Mouse (Mus musculus) intestine, embryonic 14.5 days (tissue): ENCODE measurements at regions not wholly inside any gene's neighbourhood (a gene's known extent, or its start where the extent isn't known, plus 50 kb on each side); places are given as distances from the start of the nearest gene placed in this dataset.
A peak's percentile ranks its signal among the peaks of the same experiment; 100 is the strongest.

Source experiments
- ATAC-seq: fragments of 200-750 bp; cut with Nextera tagmentation; replicated peaks from 2 replicates; pipeline ENCODE4 v1.8.0; 2017; ENCODE audit warnings: low read depth, moderate number of reproducible peaks, moderate TSS enrichment, moderate library complexity; ENCODE audit not compliant: low FRiP score, low TSS enrichment
- DNase-seq: peaks from one replicate; pipeline ENCODE4 v3.0.0-alpha.2; 2018; ENCODE audit warnings: low spot score
- H3K27ac ChIP-seq: fragments of 300-500 bp; sonication (generic); 2 replicates; pipeline ENCODE4 v1.5.1; 2014; ENCODE audit warnings: low read depth, mild to moderate bottlenecking, control low read depth
- H3K27me3 ChIP-seq: fragments of 300-500 bp; sonication (generic); replicated peaks from 2 replicates; pipeline ENCODE4 v1.6.1; 2014; ENCODE audit warnings: low read length, control low read depth; ENCODE audit not compliant: control insufficient read depth, insufficient read depth
- H3K36me3 ChIP-seq: fragments of 300-500 bp; sonication (generic); 2 replicates; pipeline ENCODE4 v1.6.1; 2014; ENCODE audit warnings: low read length, control low read depth; ENCODE audit not compliant: control insufficient read depth, insufficient read depth
- H3K4me1 ChIP-seq: fragments of 300-500 bp; sonication (generic); replicated peaks from 2 replicates; pipeline ENCODE4 v1.6.1; 2014; ENCODE audit warnings: low read length, control low read depth, mixed read lengths; ENCODE audit not compliant: control insufficient read depth, insufficient read depth
- H3K4me2 ChIP-seq: fragments of 300-500 bp; sonication (generic); 2 replicates; pipeline ENCODE4 v1.6.1; 2014; ENCODE audit warnings: low read length
- H3K4me3 ChIP-seq: fragments of 300-500 bp; sonication (generic); 2 replicates; pipeline ENCODE4 v1.5.1; 2014; ENCODE audit warnings: low read depth, low read length, control low read depth, mixed read lengths
- H3K9ac ChIP-seq: fragments of 300-500 bp; sonication (generic); 2 replicates; pipeline ENCODE4 v1.6.1; 2014; ENCODE audit warnings: mild to moderate bottlenecking, low read length
- H3K9me3 ChIP-seq: fragments of 300-500 bp; sonication (generic); 2 replicates; pipeline ENCODE4 v1.6.1; 2016; ENCODE audit warnings: low read length, control low read depth; ENCODE audit not compliant: control insufficient read depth
- WGBS: fragments of 180-500 bp; shearing (Covaris S2); extraction: QIAGEN DNeasy Blood & Tissue Kit; methylation state at CpG from one replicate; pipeline ENCODE4 v1.1.7; 2014; 5-methylcytosine and 5-hydroxymethylcytosine counted together

GRCm38 (mm10) chr10:118628000-118628399 lies 187.2 kb downstream of the Ifng start:
- no peak for ATAC-seq
- H3K36me3 ChIP-seq, result no peaks in the 10 kb centered on the region
- H3K27me3 ChIP-seq, result no peaks in the 10 kb centered on the region
- no peaks in the 10 kb centered on the region for H3K9me3 ChIP-seq
- H3K9ac ChIP-seq, result no peak overlapping the region
- no peak overlapping the region for H3K4me2 ChIP-seq
- no peak overlapping the region for H3K27ac ChIP-seq
- H3K4me1 ChIP-seq, result 0 out of 2 replicates have a peak, but pooled peaks cover 2% of the 10 kb centered on the region
- DNase-seq, result no peak
- WGBS, result 89% methylated on average over 6 of the region's 6 CpGs
- no peak overlapping the region for H3K4me3 ChIP-seq

DNA sequence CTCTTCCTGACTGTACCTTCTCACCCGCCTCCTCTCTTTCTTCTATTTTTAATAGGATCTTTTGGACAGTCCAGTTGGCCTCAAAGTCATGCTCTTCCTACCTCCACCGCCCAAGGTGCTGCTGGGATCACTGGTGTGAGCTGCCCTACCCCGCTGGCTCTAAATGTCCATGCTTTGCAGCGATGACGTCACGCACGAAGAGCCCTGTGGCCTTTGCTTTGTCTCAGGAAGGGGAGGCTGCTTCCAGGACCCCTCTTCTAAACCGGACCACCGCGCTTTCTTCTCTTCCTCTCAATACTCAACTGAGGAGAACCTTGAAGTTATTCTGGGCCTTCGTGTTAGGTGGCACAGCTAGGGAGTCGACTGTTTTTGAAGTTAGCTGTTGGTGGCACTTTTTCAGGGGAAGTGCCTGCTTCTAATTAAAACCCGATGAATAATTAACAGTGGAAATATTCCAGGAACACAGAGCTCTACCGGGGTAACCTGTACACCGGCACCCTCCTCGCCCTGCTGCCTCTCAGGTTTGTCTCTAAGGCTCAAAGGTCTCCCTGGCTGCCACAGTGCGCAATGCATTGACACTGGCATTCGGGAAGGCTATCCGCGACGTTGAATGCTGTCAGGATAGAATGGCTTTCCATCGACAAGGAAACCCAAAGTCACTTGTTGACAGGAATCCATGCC lies 188.7 kb downstream of the Ifng start:
- 92% methylated on average over 22 of the region's 22 CpGs for WGBS
- no peak for ATAC-seq
- H3K27ac ChIP-seq, result no peak overlapping the region
- DNase-seq, result no peak
- no peak overlapping the region for H3K9ac ChIP-seq
- no peak overlapping the region for H3K4me3 ChIP-seq
- no peaks in the 10 kb centered on the region for H3K36me3 ChIP-seq
- H3K27me3 ChIP-seq, result no peaks in the 10 kb centered on the region
- no peaks in the 10 kb centered on the region for H3K9me3 ChIP-seq
- H3K4me2 ChIP-seq, result no peak overlapping the region
- 0 out of 2 replicates have a peak, but pooled peaks cover 2% of the 10 kb centered on the region for H3K4me1 ChIP-seq

- no peak for DNase-seq
- H3K4me3 ChIP-seq, result no peak overlapping the region
- no peak overlapping the region for H3K27ac ChIP-seq
- no peaks in the 10 kb centered on the region for H3K36me3 ChIP-seq
- 62% methylated on average over 1 of the region's 1 CpGs for WGBS
- no peaks in the 10 kb centered on the region for H3K9me3 ChIP-seq
- no peaks in the 10 kb centered on the region for H3K27me3 ChIP-seq
- H3K9ac ChIP-seq, result no peak overlapping the region
- no peak; the same call in 1 of the 2 replicates for ATAC-seq
- 0 out of 2 replicates have a peak, but pooled peaks cover 2% of the 10 kb centered on the region for H3K4me1 ChIP-seq
- no peak overlapping the region for H3K4me2 ChIP-seq
These were observed 190.9 kb downstream of the Ifng start for GRCm38 (mm10) chr10:118631786-118632185.

DNA sequence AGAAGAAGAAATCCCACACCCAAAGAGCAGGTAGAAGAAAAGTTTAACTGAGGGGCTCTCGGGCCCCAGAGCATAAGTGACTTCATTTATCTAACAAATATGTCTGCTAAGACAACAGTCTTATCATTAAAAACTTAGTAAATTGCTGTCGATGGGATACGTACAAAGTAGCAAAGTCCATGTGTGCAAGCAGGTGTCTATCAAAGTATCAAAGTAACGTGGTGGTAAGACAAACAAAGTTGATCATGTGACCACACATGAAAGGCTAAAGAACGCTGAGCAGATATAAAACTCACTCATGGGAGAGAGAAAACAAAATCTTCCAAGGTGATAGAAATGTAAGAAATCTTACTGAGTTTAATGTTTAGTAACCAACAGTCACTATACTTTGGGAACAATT lies 191.3 kb downstream of the Ifng start:
- Histone ChIP-seq H3K4me3 (no peak overlapping the region), H3K4me2 (no peak overlapping the region), H3K27me3 (no peaks in the 10 kb centered on the region), H3K4me1 (0 out of 2 replicates have a peak, but pooled peaks cover 2% of the 10 kb centered on the region), H3K27ac (no peak overlapping the region), H3K36me3 (no peaks in the 10 kb centered on the region), H3K9ac (no peak overlapping the region), H3K9me3 (no peaks in the 10 kb centered on the region)
- 65% methylated on average over 5 of the region's 5 CpGs for WGBS
- DNase-seq (no peak), ATAC-seq (peak; percentile 76)

GRCm38 (mm10) chr10:118633429-118633828 lies 192.6 kb downstream of the Ifng start:
- 0 out of 2 replicates have a peak, but pooled peaks cover 2% of the 10 kb centered on the region for H3K4me1 ChIP-seq
- no peak overlapping the region for H3K4me2 ChIP-seq
- ATAC-seq (no peak), DNase-seq (no peak)
- H3K4me3 ChIP-seq, result no peak overlapping the region
- no peak overlapping the region for H3K9ac ChIP-seq
- 40% methylated on average over 7 of the region's 7 CpGs for WGBS
- H3K27me3 ChIP-seq, result no peaks in the 10 kb centered on the region
- no peaks in the 10 kb centered on the region for H3K36me3 ChIP-seq
- H3K9me3 ChIP-seq, result no peaks in the 10 kb centered on the region
- H3K27ac ChIP-seq, result no peak overlapping the region

- Histone ChIP-seq H3K4me2 (no peak overlapping the region), H3K27me3 (no peaks in the 10 kb centered on the region), H3K9ac (no peak overlapping the region), H3K27ac (no peak overlapping the region), H3K36me3 (no peaks in the 10 kb centered on the region), H3K4me1 (no peaks in the 10 kb centered on the region), H3K4me3 (no peak overlapping the region), H3K9me3 (no peaks in the 10 kb centered on the region)
- DNase-seq (no peak), ATAC-seq (no peak)
- 83% methylated on average over 4 of the region's 4 CpGs for WGBS
These were observed 198.3 kb downstream of the Ifng start for GRCm38 (mm10) chr10:118639097-118639496.

GRCm38 (mm10) chr10:118640121-118640809 lies 199.4 kb downstream of the Ifng start:
- ATAC-seq, result no peak
- H3K9me3 ChIP-seq, result no peaks in the 10 kb centered on the region
- H3K36me3 ChIP-seq, result no peaks in the 10 kb centered on the region
- H3K27ac ChIP-seq, result no peak overlapping the region
- H3K27me3 ChIP-seq, result no peaks in the 10 kb centered on the region
- 60% methylated on average over 7 of the region's 7 CpGs for WGBS
- no peaks in the 10 kb centered on the region for H3K4me1 ChIP-seq
- H3K4me2 ChIP-seq, result no peak overlapping the region
- no peak overlapping the region for H3K4me3 ChIP-seq
- DNase-seq, result no peak
- no peak overlapping the region for H3K9ac ChIP-seq

DNA sequence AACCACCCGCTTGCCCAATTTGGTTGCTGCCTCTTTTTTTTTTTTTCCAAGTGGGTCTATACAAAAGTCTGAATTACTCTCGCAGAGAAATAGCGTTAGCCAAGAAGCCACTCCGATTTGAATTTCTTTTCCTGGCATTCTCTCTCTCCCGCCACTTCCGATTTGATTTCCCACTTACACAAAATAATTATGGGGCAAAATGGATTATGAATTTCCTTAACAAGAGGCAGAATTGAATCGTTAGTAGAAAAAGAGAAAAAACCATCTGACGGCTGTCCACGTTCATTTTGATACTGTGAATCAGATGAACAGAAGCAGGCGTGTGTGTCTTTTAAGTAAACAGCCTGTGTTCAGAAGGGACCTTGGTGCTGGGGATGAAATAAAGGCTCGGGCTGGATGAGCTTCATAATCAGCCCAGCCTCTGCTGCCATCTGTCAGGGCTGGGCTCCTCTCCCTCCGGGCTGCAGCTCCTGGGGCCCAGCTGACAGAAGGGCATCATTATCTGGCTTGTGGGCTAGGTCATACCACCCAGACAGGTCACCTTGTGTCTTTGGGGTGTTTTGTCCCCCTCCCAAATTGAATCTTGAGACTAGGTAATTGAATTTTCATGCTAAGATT lies 200.1 kb downstream of the Ifng start:
- DNase-seq (no peak), ATAC-seq (no peak)
- Histone ChIP-seq H3K9ac (no peak overlapping the region), H3K4me2 (no peak overlapping the region), H3K4me3 (no peak overlapping the region), H3K27me3 (no peaks in the 10 kb centered on the region), H3K4me1 (no peaks in the 10 kb centered on the region), H3K27ac (no peak overlapping the region), H3K36me3 (no peaks in the 10 kb centered on the region), H3K9me3 (no peaks in the 10 kb centered on the region)
- 55% methylated on average over 12 of the region's 12 CpGs for WGBS
